Mouse (Mus musculus) urinary bladder, postnatal 10 days (tissue): Measurements from ENCODE around the gene Cacna2d2.

ENCODE experiments used
- DNase-seq: peaks from one replicate; pipeline ENCODE4 v3.0.0; 2022; ENCODE audit warnings: low spot score

Gene Cacna2d2

DNA sequence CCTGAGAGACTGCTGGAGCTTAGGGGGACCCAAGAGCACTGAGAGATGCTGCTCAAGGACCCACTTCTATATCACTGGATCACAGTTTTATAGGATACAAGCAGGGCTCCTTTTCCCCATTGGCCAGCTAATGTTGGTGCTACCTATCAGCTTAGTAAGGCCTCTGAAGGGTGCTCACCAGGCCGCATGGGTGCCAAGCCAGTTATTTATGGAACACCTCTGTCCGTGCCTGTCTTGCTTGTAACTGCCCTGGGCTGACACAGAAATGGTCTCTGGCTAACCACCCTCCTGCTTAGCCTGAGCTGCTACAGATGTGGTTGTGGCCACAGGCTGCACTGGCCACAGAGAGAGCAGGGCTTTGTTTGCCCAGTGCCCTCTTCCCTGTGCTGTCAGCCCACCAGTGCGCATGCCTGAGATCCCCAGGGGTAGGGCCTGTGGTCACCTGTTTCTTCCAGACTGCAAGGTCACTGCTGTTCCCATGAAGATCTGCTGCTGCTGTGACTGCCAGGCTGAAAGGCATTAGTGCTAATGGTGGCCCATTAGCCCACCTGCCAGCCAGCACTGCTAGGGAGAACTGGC lies 101.4 kb downstream of the Cacna2d2 start:
- DNase-seq, result no peak

DNA sequence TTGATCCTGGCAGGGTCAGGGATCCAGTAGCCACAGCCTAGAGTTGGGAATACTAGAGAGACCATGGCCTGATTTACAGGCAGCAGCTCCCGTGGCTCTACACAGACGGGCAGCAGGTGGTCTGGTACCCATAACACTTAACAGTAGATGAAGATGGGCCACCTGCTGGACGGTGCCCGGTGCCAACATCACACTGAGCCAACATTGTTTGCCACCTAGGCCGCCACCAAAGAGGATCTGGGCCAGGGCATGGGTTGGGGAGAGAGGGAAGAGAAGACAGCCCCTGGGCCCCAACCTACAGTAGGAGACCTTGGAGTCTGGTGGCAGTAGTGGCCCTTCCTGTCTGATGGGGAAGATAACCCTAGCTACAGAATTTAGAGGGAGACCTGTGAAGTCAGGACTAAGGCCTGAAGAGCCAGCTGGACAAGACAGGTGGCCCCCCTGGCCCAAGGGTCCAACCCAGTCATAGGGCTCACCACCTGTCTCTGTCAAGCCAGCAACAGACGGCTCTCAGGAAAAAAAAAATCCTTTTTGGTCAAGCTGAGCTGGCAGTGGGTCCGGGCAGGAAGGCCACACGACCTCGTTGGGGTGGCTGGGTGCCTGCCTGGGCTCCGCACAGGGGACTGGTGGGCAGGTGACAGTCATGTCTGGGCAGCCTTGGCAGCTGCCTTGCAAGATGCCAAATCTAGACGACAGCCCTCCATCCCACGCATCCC lies 102.9 kb downstream of the Cacna2d2 start:
- no peak for DNase-seq

DNA sequence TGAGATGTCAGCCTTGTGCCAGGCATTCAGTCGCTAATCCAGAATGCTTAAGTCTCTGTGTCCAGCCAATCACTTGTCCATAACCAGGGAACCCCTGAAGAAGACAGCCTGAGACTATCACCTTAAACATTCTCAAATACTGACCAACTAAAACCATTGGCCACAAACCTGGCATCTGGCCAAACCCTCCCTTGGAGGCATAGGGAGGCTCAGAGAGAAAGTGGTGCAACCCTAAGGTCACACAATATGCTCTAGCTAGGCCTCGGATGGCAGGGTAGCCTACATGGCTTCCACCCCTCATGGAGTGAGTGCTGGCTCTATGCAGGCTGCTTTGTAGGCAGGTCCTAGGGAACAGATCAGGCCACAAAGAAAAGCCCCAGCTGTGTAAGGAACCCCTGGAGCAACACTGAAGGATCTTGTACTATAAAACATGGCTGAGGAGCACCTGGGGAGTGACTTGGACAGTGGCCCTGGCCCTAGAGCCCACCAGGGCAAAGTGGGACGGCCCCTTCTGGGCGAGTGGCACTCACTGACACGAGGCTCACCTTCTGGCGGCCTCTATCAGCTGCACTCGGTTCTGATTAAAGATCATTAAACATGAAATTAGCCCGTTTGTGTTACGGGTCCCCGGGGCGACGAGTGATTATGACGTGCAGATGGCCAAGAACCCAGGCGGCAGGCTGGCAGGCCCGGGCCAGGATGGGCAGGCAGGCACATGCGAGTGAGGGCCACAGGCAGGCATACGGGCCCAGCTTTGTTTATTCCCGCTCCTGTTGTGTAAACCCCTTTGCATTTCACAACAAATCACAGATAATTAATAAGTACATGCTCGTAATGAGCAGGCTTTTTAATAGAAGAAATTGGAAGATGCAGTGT lies 105.5 kb downstream of the Cacna2d2 start:
- no peak for DNase-seq

DNA sequence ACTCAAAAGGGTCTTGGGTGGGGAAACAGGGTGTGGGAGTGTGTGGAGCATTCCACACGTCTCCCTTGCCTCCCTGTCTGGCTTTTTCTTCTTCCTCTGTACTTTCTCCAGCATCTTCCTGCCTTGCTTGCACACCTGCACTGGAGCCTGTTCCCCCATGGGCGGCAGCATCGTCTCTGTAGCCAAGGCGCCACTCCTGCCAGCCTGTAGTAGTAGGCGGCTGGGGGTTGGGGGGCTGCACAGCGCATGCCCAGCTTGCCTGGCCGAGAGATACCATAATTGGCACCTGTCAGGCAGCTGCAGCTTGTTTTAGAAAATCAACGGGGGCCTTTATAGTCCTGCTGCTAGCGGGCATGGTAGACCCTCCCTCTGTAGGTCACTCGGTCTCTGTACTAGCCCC lies 108.9 kb downstream of the Cacna2d2 start:
- no peak for DNase-seq

DNA sequence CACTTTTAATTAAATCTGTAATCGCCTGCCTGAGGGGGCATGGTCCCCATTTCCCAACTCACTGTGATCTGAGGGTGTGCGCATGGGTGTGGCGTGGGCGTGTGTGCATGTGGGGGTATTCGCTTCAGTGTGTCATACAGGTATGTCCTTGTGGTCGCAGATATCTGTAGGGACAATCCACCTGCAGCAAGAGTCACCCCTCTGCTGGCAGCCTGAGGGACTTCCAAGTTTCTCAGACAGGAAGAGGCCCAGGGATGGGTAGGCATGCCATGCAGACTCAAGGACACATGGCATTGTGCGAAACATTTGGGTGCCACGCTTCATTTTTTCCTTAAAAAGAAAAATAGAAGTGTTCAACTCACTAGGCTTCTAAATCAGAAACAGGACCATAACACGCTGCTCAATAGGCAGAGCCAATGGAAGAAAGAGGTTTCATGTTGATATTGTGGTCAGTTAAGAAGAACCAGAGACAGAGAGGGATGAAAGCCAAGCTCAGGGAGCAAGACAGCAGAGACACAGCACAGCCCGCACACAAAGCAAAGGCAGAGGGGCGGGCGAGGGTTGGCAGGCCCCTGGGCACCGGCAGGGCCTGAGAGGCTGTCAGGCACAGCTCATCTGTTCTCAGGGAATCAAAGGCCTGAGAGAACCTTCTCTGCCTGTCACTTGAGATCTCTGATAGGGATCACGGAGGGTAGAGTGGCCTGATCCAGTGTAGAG lies 111.1 kb downstream of the Cacna2d2 start:
- no peak for DNase-seq

DNA sequence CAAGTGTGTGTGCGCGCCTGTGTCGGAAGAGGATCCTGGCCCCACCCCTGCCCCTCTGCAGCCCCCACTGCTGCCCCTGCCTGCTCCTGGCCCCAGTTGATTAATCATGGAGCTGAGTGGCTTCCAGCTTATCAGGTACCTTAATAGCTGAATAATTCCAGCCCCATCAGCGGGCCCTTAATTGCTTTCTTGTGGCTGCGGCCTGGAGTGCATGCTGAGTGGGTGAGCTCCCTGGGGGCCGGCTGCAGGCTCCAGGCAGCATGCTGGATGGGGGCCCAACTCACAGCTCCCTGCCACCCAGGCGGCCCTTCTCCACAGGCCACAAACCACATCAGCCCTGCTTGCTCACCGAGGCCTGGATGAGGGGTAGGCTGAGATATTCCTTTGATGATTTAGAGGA lies 112.0 kb downstream of the Cacna2d2 start:
- no peak for DNase-seq

DNA sequence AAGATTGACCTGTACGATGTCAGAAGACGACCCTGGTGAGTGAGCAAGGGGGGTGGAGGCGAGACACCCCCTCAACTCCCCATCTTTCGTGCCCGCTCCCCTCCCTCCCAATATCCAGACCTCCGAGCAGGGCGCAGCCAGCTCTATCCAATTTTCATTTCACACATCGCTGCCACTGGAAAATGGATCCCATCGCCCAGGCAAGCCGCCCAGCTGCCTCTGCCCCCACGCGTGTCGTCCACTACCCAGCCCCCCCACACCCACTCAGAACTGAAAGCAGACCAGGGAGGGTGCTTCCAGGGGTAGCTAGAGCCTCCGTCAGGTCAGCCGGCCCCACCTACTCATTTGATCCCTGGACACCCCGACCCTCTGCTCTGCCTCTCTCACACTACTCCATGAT lies 112.9 kb downstream of the Cacna2d2 start:
- no peak for DNase-seq

DNA sequence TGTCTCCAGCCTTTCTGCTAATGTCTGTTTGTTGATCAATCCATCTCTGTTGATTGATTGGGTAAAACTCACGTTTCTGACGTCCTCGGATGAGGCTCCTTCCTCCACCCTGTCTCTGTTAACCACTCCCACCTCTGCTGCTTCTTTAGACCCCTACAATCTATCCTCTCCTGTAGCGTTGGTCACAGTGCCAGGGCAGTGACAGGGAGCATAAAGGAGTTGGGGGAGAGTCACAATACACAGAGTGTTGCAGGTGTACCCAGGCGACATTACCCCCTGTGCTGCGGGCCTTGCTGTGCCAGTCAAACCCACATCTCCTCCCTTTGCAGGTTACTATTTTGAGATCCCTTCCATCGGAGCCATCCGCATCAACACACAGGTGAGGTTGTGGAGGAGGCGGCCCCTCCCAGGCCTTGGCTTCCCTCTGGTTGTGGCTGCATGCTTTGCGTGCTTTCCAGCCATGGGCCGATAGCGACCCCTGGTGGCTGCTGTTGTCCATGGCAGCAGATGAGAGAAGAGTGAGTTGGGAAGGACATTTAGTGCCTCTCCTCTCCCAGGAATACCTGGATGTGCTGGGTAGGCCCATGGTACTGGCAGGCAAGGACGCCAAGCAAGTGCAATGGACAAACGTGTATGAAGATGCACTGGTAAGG lies 115.0 kb downstream of the Cacna2d2 start:
- peak; percentile 57 for DNase-seq

DNA sequence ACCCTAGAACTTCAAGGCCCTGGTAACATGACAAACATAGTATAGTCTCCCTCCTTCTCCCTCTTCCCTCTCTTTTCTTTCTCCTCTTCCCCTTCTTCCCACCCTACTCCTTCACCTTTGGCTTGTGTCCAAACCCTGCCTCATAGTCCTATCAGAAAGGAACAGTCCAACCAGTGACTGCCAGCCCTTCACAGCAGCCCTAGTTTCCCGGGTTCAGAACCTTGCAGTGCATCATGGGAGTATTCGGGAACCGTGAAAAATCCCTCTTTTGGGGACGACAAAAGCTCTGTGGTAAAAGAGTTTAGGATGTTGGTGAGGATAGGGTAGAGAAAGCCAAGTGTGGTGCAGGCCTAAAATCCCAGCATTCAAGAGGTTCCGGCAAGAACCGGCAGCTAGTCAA lies 120.9 kb downstream of the Cacna2d2 start:
- no peak for DNase-seq

DNA sequence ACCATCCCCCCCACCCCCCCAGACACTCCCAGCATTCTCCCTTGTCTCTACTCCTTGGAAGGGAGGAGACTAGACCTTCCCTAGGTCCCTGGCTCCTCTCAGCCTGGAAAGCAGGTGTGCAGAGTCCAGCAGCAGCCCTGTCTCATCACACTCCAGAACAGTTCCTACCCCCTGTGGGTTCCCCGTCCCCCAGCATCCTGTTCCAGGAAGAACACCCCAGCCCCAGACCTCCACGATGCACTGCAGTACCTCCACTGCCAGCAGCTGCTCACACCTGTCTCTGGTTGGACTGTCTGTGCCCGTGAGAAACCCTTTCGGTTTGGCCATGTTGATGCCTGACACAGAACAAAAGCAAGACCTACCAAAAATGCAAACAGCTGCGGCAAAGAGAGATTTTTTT lies 121.8 kb downstream of the Cacna2d2 start:
- DNase-seq, result no peak

DNA sequence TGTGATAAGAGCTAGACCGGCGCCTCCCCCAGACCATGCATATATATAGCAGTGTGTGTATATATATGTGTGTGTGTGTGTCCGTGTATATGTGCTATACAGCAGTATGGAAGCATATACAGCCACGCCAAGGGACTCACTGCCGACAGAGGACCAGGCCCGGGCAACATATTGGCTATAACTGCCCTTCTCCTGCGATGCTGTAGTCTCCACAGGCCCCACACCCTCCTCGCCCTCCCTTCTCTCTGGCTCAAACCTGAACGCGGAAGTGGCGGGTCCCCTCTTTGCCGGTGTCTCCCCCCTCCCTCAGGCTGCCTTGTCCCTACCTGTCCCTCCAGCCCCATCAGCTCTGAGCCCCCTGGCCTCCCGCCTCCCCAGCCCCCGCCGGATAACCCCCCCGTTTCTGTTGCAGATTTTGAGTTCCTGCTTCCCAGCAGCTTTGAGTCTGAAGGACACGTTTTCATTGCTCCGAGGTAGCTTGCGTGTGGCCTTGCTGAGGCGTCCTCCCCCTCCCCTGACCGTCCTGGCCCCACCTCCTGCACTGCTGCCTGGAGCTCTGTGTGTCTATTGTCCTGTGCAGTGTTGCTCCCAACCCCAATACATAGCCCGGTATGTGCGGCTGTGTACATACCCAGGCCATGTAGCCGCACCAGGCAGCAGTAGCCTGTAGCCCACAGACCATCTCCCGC lies 122.4 kb downstream of the Cacna2d2 start:
- DNase-seq, result no peak

DNA sequence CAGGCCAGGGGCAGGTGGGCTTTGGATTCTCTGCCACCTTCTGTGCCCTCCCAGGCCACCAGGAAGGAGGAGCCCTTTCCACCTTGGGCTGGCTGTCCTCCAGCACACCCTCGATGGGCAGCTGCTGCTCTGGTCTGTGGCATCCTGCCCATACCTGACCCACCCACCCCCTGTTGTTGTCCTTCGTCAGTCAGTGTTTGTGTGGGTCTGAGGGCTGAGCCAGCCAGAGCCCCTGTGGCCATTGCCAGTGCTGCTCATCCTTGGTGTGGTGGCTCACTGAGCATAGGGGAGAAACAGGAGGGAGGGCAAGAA lies 122.9 kb downstream of the Cacna2d2 start:
- no peak for DNase-seq

DNA sequence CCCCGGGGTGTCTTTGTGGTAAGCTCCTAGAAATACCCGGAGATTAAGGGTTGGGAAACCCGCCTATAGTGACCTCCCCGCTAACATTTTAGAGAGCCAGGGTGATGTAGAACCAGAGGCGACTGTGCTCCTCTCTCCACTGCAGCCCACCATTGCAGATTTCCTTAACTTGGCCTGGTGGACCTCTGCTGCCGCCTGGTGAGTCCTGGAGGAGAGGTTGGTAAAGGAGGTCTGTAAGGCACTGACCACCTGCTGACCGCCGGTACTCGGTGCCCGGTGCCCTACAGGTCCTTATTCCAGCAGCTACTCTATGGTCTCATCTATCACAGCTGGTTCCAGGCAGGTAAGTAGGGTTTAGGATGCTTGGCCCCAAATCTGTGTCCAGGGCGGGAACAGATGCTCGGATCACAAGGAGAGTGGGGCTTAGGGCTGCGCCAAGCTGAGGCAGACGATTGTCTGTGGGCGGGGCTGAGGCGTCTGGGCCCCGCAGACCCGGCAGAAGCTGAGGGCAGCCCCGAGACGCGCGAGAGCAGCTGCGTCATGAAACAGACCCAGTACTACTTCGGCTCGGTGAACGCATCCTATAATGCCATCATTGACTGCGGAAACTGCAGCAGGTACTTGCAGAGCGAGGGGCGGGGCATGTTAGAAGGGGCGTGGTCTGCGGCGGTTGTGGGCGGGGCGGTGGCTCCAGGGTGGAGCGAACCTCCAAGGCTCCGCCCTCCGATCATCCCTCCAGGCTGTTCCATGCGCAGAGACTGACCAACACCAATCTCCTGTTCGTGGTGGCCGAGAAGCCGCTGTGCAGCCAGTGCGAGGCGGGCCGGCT lies 127.0 kb downstream of the Cacna2d2 start:
- DNase-seq, result no peak

DNA sequence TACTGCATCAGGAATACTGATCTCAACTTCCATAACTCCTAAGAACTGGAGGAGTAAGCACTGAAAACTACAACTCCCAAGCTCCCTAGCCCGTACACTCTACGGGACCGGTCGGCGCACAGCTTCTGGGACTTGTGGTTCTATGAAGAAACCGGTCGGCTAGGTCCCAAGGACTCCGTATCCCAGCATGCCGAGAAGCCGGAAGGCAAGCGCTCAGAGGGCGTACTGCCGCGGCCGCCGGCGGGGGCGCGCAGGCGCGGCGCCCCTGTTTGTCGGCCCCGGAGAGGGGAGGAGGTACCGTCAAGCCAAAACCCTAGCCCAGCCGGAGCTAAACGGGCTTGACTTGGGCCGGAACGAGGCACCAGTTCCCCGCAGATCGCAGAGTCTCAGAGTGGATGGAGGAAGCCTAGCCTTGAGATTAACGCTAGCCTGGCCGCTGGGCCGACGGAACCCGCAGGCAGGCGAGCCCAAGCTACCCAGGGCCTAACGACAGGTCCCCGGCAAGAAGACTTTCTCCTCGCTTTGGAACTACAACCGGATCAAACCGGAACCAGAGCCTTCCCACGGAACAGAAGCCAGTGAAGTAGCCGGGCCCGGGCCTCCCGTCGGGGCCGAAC lies 134.5 kb downstream of the Cacna2d2 start, which contains the start of gene Tmem115:
TSS of gene Tmem115 (plus strand) at position 155 of the 617 bp plus-strand sequence.
- peak; percentile 62 for DNase-seq

DNA sequence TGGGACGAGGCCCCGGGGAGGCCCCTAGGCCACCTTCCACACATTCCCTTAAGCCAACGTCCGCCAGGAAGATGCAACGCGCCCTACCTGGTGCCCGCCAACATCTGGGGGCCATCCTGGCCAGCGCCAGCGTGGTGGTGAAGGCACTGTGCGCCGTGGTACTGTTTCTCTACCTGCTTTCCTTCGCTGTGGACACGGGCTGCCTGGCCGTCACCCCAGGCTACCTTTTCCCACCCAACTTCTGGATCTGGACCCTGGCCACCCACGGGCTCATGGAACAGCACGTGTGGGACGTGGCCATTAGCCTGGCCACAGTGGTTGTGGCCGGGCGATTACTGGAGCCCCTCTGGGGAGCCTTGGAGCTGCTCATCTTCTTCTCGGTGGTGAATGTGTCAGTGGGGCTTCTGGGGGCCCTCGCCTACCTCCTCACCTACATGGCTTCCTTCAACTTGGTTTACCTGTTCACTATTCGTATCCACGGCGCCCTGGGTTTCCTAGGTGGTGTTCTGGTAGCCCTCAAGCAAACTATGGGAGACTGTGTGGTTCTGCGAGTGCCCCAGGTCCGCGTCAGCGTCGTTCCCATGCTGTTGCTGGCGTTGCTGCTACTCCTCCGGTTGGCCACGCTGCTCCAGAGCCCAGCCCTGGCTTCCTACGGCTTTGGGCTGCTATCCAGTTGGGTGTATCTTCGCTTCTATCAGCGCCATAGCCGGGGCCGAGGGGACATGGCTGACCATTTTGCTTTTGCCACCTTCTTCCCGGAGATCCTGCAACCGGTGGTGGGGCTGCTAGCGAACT lies 135.2 kb downstream of the Cacna2d2 start:
- no peak for DNase-seq

DNA sequence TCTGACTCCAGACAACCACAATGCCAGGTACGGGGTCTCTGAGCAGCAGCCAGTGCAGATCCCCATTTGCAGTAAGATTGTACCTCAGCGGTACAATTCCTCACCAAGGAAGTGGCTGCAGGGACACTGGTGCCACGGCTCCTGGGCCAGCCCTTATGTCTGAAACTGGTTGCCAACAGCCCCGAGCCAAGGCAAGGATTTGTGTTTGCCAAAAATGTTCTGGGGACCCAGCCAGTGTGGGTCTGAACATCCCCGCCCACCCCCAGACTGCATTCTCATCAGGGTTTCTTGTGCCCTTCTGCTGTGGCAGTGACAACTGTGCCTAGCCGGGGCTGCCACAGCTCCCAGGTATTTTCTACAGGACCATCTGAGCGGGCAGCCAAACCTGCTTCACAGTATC lies 138.8 kb downstream of the Cacna2d2 start:
- no peak for DNase-seq

DNA sequence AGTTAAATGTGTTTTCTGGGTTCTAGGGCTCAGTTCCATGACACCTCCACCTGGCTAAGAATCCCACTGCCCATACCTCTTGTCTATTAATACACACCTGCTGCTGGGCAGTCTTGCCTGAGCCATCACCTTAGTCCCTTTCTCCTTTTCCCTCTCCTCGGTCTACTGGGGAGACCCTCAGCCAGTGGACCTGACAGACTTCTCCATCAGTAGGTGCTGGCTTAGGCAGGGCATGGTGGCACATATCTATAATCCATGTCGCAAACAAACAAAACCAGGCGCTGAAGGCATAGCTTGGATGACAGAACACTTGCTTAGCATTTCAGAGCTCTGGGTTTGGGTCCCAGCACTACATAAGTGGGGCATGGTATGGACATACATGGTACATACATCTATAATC lies 139.3 kb downstream of the Cacna2d2 start:
- no peak for DNase-seq

DNA sequence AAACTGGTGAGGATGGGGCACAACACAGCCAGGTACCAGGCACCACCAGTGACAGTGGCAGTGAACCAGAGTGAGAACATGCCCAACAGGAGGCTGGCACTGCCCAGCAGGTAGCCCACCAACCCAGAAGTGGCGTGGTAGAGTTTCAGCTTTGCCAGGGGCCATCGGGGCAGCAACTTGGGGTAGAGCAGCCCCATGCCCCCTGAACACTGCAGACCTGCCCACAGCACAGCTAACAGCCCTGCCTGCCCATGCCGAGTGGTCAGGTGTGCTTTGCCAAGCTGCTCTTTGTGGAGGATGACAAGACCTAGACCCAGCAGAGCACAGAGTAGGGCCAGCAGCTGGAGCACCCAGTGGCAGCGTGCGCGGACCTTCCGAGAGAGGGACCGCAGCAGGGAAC lies 140.5 kb downstream of the Cacna2d2 start:
- DNase-seq, result no peak

DNA sequence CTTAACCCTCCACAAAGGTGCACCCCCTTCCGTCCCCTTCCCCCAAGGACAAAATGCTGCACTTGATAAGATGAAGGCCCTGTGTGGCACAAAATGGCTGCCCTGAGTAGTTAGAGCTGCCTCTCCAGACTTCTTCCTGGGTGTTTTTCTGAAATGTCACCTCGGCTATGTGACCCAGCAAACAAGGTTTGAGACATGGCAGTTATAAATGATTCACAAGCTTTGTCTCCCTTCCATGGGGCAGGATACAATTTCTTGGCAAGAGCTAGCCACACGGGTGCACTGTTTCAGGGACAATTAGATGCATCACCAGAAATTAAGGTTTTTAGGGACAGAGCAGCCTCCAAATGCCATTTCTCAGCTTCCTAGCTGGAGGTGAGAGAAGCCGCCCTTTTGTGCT lies 141.0 kb downstream of the Cacna2d2 start:
- DNase-seq, result no peak
